In genomic region chr2:33295115-33295514, GRCm38 (mm10) we compare ENCODE assay signal across 30 mouse cellular contexts.
DNase-seq lines count a peak whose midpoint lies in the region; ATAC-seq and TF ChIP-seq lines count a peak whose summit lies in the region.
"Had no signal": no experiment of that assay in that cellular context is flagged by ENCODE, and none has a peak within 500 bp of the region (broad histone marks: within the 10 kb centered on the region; RNA-seq: fewer than 3 reads in every experiment).

No protein-coding gene starts in this region.

- H3K27me3 ChIP-seq in heart, embryonic 11.5 days (ENCODE audit: control insufficient read depth, insufficient read depth, low read length) = no peaks in the 10 kb centered on the region
- H3K27me3 ChIP-seq: CH12.LX; embryonic facial prominence, embryonic 13.5 days; forebrain, embryonic 12.5 days; forebrain, embryonic 15.5 days; heart, embryonic 13.5 days; Patski had no signal

- H3K4me1 ChIP-seq in bone marrow, adult 2 months (ENCODE audit: control insufficient read depth, insufficient read depth, low read length) = peaks cover 6% of the 10 kb centered on the region
- H3K4me1 ChIP-seq in heart, embryonic 11.5 days (ENCODE audit: control insufficient read depth, insufficient read depth, low read length) = peaks cover 6% of the 10 kb centered on the region
- H3K4me1 ChIP-seq: forebrain, embryonic 12.5 days had no signal

- no peak overlapping the region for H3K4me3 ChIP-seq in bone marrow, adult 2 months (replicated peaks; ENCODE audit: control insufficient read depth, low read depth, low read length)
- H3K4me3 ChIP-seq in heart, embryonic 11.5 days (ENCODE audit: low read depth, low read length) = no peak overlapping the region
- H3K4me3 ChIP-seq: embryonic facial prominence, embryonic 10.5 days; embryonic facial prominence, embryonic 13.5 days; erythroblast, embryonic 14.5 days; forebrain, embryonic 12.5 days; forebrain, embryonic 15.5 days; heart, embryonic 13.5 days had no signal

- peak; percentile 73 for ATAC-seq in granulocyte monocyte progenitor cell, adult 5-6 weeks (replicated peaks; ENCODE audit: poor library complexity, severe bottlenecking)
- ATAC-seq in megakaryocyte progenitor cell, adult 5-6 weeks (replicated peaks; ENCODE audit: poor library complexity) = peak; percentile 49
- no peak for ATAC-seq in megakaryocyte-erythroid progenitor cell, adult 5-6 weeks (replicated peaks; ENCODE audit: low FRiP score, low TSS enrichment, poor library complexity, severe bottlenecking)
- ATAC-seq in heart, embryonic 11.5 days (replicated peaks; ENCODE audit: insufficient number of reproducible peaks, low FRiP score, low TSS enrichment) = no peak
- ATAC-seq: forebrain, embryonic 15.5 days; hindbrain, postnatal 0 days; inflammation-experienced regulatory T-cells, adult 6 months; intestine, embryonic 16.5 days; Patski had no signal

- TF ChIP-seq POLR2A in bone marrow, adult 2 months (IDR thresholded peaks at IDR 0.05; ENCODE audit: borderline replicate concordance, control insufficient read depth, low read depth, low read length) = no peak

- H3K4me2 ChIP-seq in heart, embryonic 11.5 days = no peak overlapping the region
- H3K4me2 ChIP-seq: embryonic facial prominence, embryonic 13.5 days; forebrain, embryonic 12.5 days; forebrain, embryonic 15.5 days; heart, embryonic 13.5 days; hindbrain, embryonic 14.5 days had no signal

- H3K9ac ChIP-seq in heart, embryonic 11.5 days (ENCODE audit: low read depth, low read length) = no peak overlapping the region
- H3K9ac ChIP-seq: embryonic facial prominence, embryonic 13.5 days; forebrain, embryonic 12.5 days; forebrain, embryonic 15.5 days; heart, embryonic 13.5 days; hindbrain, embryonic 14.5 days had no signal

- no peaks in the 10 kb centered on the region for H3K36me3 ChIP-seq in heart, embryonic 11.5 days (ENCODE audit: control insufficient read depth, insufficient read depth, low read length)
- H3K36me3 ChIP-seq: embryonic facial prominence, embryonic 10.5 days; embryonic facial prominence, embryonic 13.5 days; G1E; heart, embryonic 13.5 days had no signal

- no peaks in the 10 kb centered on the region for H3K9me3 ChIP-seq in heart, embryonic 11.5 days (replicated peaks; ENCODE audit: control insufficient read depth, low read length)
- H3K9me3 ChIP-seq: embryonic facial prominence, embryonic 10.5 days; forebrain, embryonic 12.5 days; forebrain, embryonic 15.5 days; G1E; heart, embryonic 13.5 days had no signal

- no peak for DNase-seq in layer of hippocampus, adult 9-11 months
- DNase-seq: adrenal gland, adult 8-10 months; adrenal gland, postnatal 25 days; B cell, adult 2 months; cerebellum, adult 18-20 months; cerebellum, adult 9-11 months; cerebellum, postnatal 25 days; embryo, embryonic 11 days; gastrocnemius, postnatal 14 days; heart, adult 18-20 months; heart, postnatal 14 days; heart, postnatal 4 days had no signal

- TF ChIP-seq CTCF in bone marrow, adult 2 months (IDR thresholded peaks at IDR 0.05; ENCODE audit: control insufficient read depth, insufficient read depth, low read length) = no peak

- WGBS in bone marrow, adult 2 months = 49% methylated on average over 5 of the region's 5 CpGs
- WGBS in heart, embryonic 11.5 days (ENCODE audit: insufficient replicate concordance) = 81% methylated on average over 5 of the region's 5 CpGs

- H3K27ac ChIP-seq in bone marrow, adult 2 months (ENCODE audit: control insufficient read depth, insufficient read depth, low read depth, low read length, poor library complexity) = peak overlapping the region; percentile 62
- no peak overlapping the region for H3K27ac ChIP-seq in heart, embryonic 11.5 days (ENCODE audit: low read depth, low read length)
- H3K27ac ChIP-seq: embryonic facial prominence, embryonic 10.5 days; embryonic facial prominence, embryonic 13.5 days; forebrain, embryonic 12.5 days; forebrain, embryonic 15.5 days; heart, embryonic 13.5 days; hindbrain, embryonic 14.5 days; hindbrain, postnatal 0 days had no signal

Comparison
In these comparisons a context has a peak if more than half of its experiments do, and no peak if none do; other contexts are left out.
1. ATAC-seq: peak in granulocyte monocyte progenitor cell, adult 5-6 weeks (single experiment) and megakaryocyte progenitor cell, adult 5-6 weeks (single experiment); none in megakaryocyte-erythroid progenitor cell, adult 5-6 weeks (single experiment) and heart, embryonic 11.5 days (single experiment).